Mouse (Mus musculus): ENCODE measurements around the gene Luc7l2. TPM values are rescaled to one million over a fixed set of nuclear protein-coding genes. Genes with fewer than 3 reads are reported as not detected.

Luc7l2 gene
- total and polyA plus RNA-seq, 3 experiments, result 34.9 to 164 (median 121) TPM

- DNase-seq, result no peak
Measured at GRCm38 (mm10) chr6:38649545-38649944, 98.4 kb downstream of the Luc7l2 start.

GRCm38 (mm10) chr6:38650263-38650937, 99.3 kb downstream of the Luc7l2 start:
- peak; percentile 71 for DNase-seq

Small RNAs within 50 kb of the gene (microRNA-seq; reads per million reads assigned to microRNA genes)
- gene Mir7670, result 0 to 0.41 reads per million in 2 experiments

Other genes with a start within 250 kb of the Luc7l2 start
- gene Zc3hav1, start 196.7 kb upstream of the Luc7l2 start, total RNA-seq (2021), result 10 to 100 TPM; 48.8 to 67.8 TPM
- gene Zc3hav1, start 196.7 kb upstream of the Luc7l2 start, polyA plus RNA-seq (2012; rRNA removed), result 26.2 and 32.0 TPM in 2 replicates
- gene Ttc26, start 169.9 kb upstream of the Luc7l2 start, total RNA-seq (2021), result 1 to 10 TPM; 2.8 to 5.7 TPM
- gene Ttc26, start 169.9 kb upstream of the Luc7l2 start, polyA plus RNA-seq (2012; rRNA removed), result 0.39 and 0.52 TPM in 2 replicates
- 10 to 100 TPM; 19.4 to 35.4 TPM for gene Ubn2, start 117.4 kb upstream of the Luc7l2 start, total RNA-seq (2021)
- gene Ubn2, start 117.4 kb upstream of the Luc7l2 start, polyA plus RNA-seq (2012; rRNA removed), result 2.9 and 3.6 TPM in 2 replicates
- gene Fmc1, start 17.8 kb upstream of the Luc7l2 start, total RNA-seq (2021), result 100 to 1,000 TPM in 1 of 2 experiments, 10 to 100 TPM in 1; 82.5 to 132 TPM
- gene Fmc1, start 17.8 kb upstream of the Luc7l2 start, polyA plus RNA-seq (2012; rRNA removed), result 564 and 655 TPM in 2 replicates
- gene Klrg2, start 85.9 kb downstream of the Luc7l2 start, total RNA-seq (2021), result 1 to 10 TPM; 3.6 to 6.4 TPM
- 6.5 and 8.2 TPM in 2 replicates for gene Klrg2, start 85.9 kb downstream of the Luc7l2 start, polyA plus RNA-seq (2012; rRNA removed)
- 1 to 10 TPM; 1.6 to 3.4 TPM for gene Clec2l, start 111.7 kb downstream of the Luc7l2 start, total RNA-seq (2021)
- 4.3 and 6.4 TPM in 2 replicates for gene Clec2l, start 111.7 kb downstream of the Luc7l2 start, polyA plus RNA-seq (2012; rRNA removed)